Mouse (Mus musculus) kidney, embryonic 15.5 days (tissue): ENCODE measurements around the gene Cog3. TPM values are rescaled to one million over a fixed set of nuclear protein-coding genes. Genes with fewer than 3 reads are reported as not detected.
A peak's percentile ranks its signal among the peaks of the same experiment; 100 is the strongest.

Experiments used
- ATAC-seq: fragments of 200-750 bp; cut with Nextera tagmentation; replicated peaks from 2 replicates; pipeline ENCODE4 v1.8.0; 2017; ENCODE audit warnings: moderate TSS enrichment; ENCODE audit not compliant: low FRiP score
- H3K27ac ChIP-seq: fragments of 300-500 bp; sonication (generic); 2 replicates; pipeline ENCODE4 v1.5.1; 2015; ENCODE audit warnings: mild to moderate bottlenecking, inconsistent platforms
- H3K27me3 ChIP-seq: fragments of 300-500 bp; sonication (generic); 2 replicates; pipeline ENCODE4 v1.6.1; 2015; ENCODE audit warnings: inconsistent platforms
- H3K36me3 ChIP-seq: fragments of 300-500 bp; sonication (generic); 2 replicates; pipeline ENCODE4 v1.6.1; 2015; ENCODE audit warnings: inconsistent platforms
- H3K4me1 ChIP-seq: fragments of 300-500 bp; sonication (generic); 2 replicates; pipeline ENCODE4 v1.6.1; 2015; ENCODE audit warnings: inconsistent platforms
- H3K4me2 ChIP-seq: fragments of 300-500 bp; sonication (generic); 2 replicates; pipeline ENCODE4 v1.6.1; 2015; ENCODE audit warnings: moderate library complexity, mild to moderate bottlenecking, inconsistent platforms
- H3K4me3 ChIP-seq: fragments of 300-500 bp; sonication (generic); replicated peaks from 2 replicates; pipeline ENCODE4 v1.5.1; 2015; ENCODE audit warnings: mild to moderate bottlenecking, inconsistent platforms
- H3K9ac ChIP-seq: fragments of 300-500 bp; sonication (generic); 2 replicates; pipeline ENCODE4 v1.6.1; 2015; ENCODE audit warnings: mild to moderate bottlenecking, inconsistent platforms
- H3K9me3 ChIP-seq: fragments of 300-500 bp; sonication (generic); replicated peaks from 2 replicates; pipeline ENCODE4 v1.6.1; 2016; ENCODE audit warnings: inconsistent platforms
- WGBS: fragments of 180-500 bp; shearing (Covaris S2); methylation state at CpG from one replicate; pipeline ENCODE4 v1.1.7; 2015; ENCODE audit warnings: mixed read lengths; 5-methylcytosine and 5-hydroxymethylcytosine counted together
- polyA plus RNA-seq: library from polyadenylated mRNA; unstranded; fragments of >200 nt; fragmentation: Nextera tagmentation; extraction: Ambion mirVana; gene quantifications from 2 replicates; pipeline ENCODE4 v1.2.1, GENCODE M21; 2015

Cog3 gene
- polyA plus RNA-seq, 1 experiment from 2014 or later = 21.6 TPM

DNA sequence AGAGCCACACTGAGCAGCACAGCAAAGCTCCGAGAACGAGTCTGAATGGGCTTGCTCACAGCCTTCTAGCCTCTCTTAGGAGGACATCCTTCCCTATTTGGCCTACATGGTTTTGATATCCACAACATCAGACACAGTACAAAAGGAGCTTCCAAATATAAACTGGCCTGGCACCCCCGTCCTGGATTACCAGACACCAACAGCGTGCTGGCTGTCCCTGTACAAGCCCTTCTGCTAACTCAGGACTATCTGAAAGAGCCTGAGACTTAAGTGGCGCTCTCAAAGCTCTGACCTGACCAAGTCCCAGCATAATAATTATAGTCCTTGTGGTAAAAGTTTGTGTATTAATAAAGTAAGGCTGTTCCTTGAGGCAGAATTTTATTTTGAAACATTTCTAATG is 34.2 kb downstream of the Cog3 start:
- Histone ChIP-seq H3K9me3 (no peaks in the 10 kb centered on the region), H3K27ac (no peak overlapping the region), H3K4me1 (no peaks in the 10 kb centered on the region), H3K9ac (no peak overlapping the region), H3K36me3 (peaks cover 93% of the 10 kb centered on the region), H3K27me3 (no peaks in the 10 kb centered on the region), H3K4me2 (no peak overlapping the region), H3K4me3 (no peak overlapping the region)
- WGBS = 96% methylated on average over 5 of the region's 5 CpGs
- no peak for ATAC-seq

DNA sequence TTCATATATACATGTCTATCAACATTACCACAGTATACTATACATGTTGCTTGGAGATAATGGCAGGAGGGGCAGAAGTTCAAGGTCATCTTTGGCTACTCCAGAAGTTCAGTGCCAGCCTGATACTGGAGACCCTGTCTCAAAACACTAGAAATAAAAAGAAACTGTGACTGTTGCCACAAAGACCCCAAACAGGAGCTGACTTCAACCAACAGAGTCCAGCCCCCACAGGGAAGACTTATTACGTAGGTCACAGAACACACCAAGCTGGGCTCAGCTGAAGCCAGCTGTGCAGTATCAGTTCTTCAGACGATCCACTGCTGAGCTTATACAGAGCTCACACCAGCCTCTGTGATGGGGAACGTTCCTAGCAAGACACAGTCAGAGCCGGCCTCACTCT is 37.9 kb downstream of the Cog3 start:
- H3K27ac ChIP-seq = no peak overlapping the region
- H3K9me3 ChIP-seq = no peaks in the 10 kb centered on the region
- no peak overlapping the region for H3K4me3 ChIP-seq
- peaks cover 98% of the 10 kb centered on the region for H3K36me3 ChIP-seq
- no peak for ATAC-seq
- H3K9ac ChIP-seq = no peak overlapping the region
- no peak overlapping the region for H3K4me2 ChIP-seq
- no peaks in the 10 kb centered on the region for H3K27me3 ChIP-seq
- H3K4me1 ChIP-seq = no peaks in the 10 kb centered on the region; the same call in 1 of the 2 replicates
- 70% methylated on average over 4 of the region's 4 CpGs for WGBS

DNA sequence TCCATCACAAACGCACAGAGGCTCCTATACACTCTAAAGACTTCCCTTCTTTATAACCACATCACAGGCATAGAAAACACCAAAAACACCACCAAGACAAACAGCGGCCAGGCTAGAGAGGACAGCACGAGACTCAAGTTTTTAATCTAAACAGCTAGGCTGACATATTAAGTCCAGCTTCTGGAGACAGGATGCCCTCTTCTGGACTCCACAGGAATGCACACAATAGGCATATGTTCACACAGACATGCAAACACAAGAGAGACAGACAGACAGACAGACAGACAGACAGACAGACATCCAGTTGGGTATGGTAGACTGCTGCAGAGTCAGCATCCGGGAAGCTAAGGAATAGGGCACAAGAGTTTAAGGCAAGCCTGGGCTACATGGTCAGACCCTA is 40.7 kb downstream of the Cog3 start:
- H3K27ac ChIP-seq = no peak overlapping the region
- peaks cover under 1% of the 10 kb centered on the region for H3K4me1 ChIP-seq
- no peak overlapping the region for H3K4me2 ChIP-seq
- no peak overlapping the region for H3K4me3 ChIP-seq
- H3K9ac ChIP-seq = no peak overlapping the region
- H3K27me3 ChIP-seq = no peaks in the 10 kb centered on the region
- H3K9me3 ChIP-seq = no peaks in the 10 kb centered on the region
- peaks cover 96% of the 10 kb centered on the region for H3K36me3 ChIP-seq
- WGBS = 74% methylated on average over 4 of the region's 4 CpGs
- no peak for ATAC-seq

DNA sequence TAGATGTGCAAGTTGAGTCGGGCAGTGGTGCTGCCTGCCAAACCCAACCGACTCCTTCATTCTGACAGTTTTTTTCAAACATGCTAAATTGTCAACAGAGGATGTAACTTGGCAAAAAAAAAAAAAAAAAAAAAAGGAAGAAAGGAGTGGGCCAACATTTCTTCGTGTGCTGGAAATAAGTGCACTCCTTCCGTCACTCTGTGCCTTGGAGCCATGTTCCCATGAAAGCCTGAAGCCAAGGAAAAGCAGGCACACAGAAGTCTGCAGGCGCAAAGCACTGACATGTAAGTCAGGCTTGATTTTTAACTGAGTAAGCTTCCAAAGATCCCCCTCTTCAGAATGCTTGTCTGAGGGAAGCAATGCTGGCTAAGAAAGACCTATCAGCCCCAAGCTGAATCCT is 41.6 kb downstream of the Cog3 start:
- no peak overlapping the region for H3K9ac ChIP-seq
- H3K4me2 ChIP-seq = no peak overlapping the region
- H3K9me3 ChIP-seq = no peaks in the 10 kb centered on the region
- peak overlapping the region; percentile 58; the same call in 1 of the 2 replicates for H3K27ac ChIP-seq
- peaks cover 9% of the 10 kb centered on the region for H3K4me1 ChIP-seq
- WGBS = 59% methylated on average over 5 of the region's 5 CpGs
- H3K36me3 ChIP-seq = peaks cover 95% of the 10 kb centered on the region
- H3K4me3 ChIP-seq = no peak overlapping the region
- no peaks in the 10 kb centered on the region for H3K27me3 ChIP-seq
- ATAC-seq = no peak

DNA sequence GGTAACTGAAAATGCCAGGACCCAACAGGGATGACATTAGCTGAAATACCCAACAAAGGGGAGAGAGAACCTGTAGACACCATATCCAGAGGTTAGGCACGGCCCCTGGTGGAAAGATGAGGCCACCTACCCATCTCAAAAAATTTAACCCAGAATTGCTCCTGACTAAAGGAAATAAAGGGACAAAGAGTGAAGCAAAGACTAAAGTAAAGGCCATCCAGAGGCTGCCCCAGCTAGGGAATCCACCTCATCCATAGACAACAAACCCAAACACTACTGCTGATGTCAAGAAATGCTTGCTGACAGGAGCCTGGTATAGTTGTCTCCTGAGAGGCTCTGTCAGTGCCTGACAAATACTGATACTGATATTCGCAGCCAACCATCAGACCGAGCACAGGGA is 42.6 kb downstream of the Cog3 start:
- Histone ChIP-seq H3K9me3 (no peaks in the 10 kb centered on the region), H3K9ac (no peak overlapping the region), H3K27ac (no peak overlapping the region), H3K4me3 (no peak overlapping the region), H3K27me3 (no peaks in the 10 kb centered on the region), H3K4me2 (no peak overlapping the region), H3K4me1 (peaks cover 15% of the 10 kb centered on the region), H3K36me3 (peaks cover 90% of the 10 kb centered on the region)
- WGBS = 92% methylated on average over 3 of the region's 3 CpGs
- ATAC-seq = no peak

DNA sequence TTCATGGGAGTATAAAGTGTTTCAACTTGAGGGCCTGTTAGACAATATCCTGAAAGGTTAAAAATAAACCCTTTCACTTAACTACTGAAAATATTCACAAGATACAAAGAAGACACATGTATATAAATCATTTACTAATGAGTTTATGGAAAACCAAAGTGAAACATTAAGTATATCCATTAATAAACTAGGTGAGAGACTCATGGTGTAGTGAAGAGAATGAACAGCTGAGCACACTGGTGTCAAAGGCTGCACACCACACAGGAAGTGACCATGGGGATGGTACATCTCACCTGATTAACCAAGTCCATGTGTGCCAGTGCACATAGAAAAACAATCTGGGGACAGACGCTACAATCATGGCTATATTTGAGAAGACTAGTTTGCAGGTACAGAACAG is 45.3 kb downstream of the Cog3 start:
- H3K36me3 ChIP-seq = peaks cover 87% of the 10 kb centered on the region
- no peak overlapping the region for H3K4me3 ChIP-seq
- no peak overlapping the region for H3K4me2 ChIP-seq
- 80% methylated on average over 1 of the region's 1 CpGs for WGBS
- ATAC-seq = peak; percentile 56; the same call in 1 of the 2 replicates
- H3K4me1 ChIP-seq = peaks cover 22% of the 10 kb centered on the region
- H3K27ac ChIP-seq = peak overlapping the region; percentile 45
- H3K9me3 ChIP-seq = no peaks in the 10 kb centered on the region
- no peaks in the 10 kb centered on the region for H3K27me3 ChIP-seq
- H3K9ac ChIP-seq = no peak overlapping the region

DNA sequence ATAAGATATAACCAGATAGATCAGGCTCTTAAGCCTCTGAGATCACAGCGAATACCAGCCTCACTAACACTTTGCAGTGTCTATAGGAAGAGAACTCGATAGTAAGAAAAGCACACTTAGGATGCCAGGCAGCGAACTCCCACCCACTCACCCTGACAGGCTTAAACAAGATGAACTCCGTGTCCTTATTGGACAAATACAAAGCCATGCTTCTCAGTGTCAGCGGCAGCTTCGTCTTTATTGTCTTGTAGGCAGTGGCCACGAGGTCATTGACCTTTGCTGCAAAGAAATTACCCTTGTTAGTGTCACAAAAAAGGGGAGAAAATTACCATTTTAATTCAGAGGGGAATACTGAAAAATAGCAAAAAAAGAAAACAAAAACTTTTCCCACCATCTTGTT is 46.5 kb downstream of the Cog3 start:
- H3K4me2 ChIP-seq = no peak overlapping the region
- H3K9me3 ChIP-seq = no peaks in the 10 kb centered on the region
- no peak overlapping the region for H3K4me3 ChIP-seq
- H3K36me3 ChIP-seq = peaks cover 88% of the 10 kb centered on the region
- WGBS = 37% methylated on average over 7 of the region's 7 CpGs
- no peak for ATAC-seq
- H3K27ac ChIP-seq = peak overlapping the region; percentile 59
- H3K9ac ChIP-seq = no peak overlapping the region
- H3K27me3 ChIP-seq = no peaks in the 10 kb centered on the region
- peaks cover 22% of the 10 kb centered on the region for H3K4me1 ChIP-seq

DNA sequence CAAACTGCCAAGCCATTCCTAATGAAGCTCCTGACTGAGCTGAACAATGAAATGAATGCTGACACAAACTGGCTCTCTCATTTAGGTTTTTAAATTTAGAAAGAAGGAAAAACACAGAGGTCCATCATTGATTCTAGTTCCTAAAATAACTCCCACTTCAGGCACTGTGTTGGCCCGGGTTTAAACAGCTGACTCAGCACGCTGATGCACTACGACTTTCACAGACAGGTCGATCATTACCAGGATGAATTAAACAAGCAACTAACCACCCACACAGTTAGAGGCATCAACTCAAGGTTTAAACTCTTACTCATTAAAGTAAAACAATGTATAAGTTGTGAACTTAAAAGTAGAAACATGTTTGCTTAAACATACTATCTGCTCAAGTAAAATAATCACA is 47.7 kb downstream of the Cog3 start:
- Histone ChIP-seq H3K9ac (no peak overlapping the region), H3K36me3 (peaks cover 84% of the 10 kb centered on the region), H3K4me3 (no peak overlapping the region), H3K27ac (peak overlapping the region; percentile 67), H3K4me1 (peaks cover 22% of the 10 kb centered on the region), H3K9me3 (no peaks in the 10 kb centered on the region), H3K4me2 (no peak overlapping the region), H3K27me3 (no peaks in the 10 kb centered on the region)
- WGBS = 49% methylated on average over 4 of the region's 4 CpGs
- ATAC-seq = peak; percentile 73

DNA sequence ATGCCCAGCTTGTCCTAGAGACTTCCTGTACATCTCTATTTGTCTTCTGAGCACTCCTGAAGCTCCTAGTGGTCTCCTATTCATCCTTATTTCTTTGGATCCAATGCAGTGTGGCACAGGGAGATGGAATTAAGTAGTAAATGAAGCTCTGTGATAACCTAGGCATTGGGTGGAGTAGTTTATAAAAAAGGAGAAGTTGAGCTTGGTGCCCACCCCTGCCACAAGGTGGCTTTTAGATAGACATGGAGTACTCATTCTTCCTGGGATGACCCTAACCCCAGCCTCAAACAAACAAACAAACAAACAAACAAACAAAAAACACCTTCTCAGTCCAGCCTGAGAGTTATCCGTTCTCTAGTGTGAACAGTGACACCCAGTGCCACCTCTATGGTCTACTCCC is 56.4 kb downstream of the Cog3 start:
- Histone ChIP-seq H3K4me2 (no peak overlapping the region), H3K4me3 (no peak overlapping the region), H3K27ac (no peak overlapping the region), H3K9me3 (no peaks in the 10 kb centered on the region), H3K4me1 (no peaks in the 10 kb centered on the region), H3K27me3 (no peaks in the 10 kb centered on the region), H3K9ac (no peak overlapping the region), H3K36me3 (peaks cover 17% of the 10 kb centered on the region)
- ATAC-seq = no peak
- WGBS = 62% methylated on average over 1 of the region's 1 CpGs

DNA sequence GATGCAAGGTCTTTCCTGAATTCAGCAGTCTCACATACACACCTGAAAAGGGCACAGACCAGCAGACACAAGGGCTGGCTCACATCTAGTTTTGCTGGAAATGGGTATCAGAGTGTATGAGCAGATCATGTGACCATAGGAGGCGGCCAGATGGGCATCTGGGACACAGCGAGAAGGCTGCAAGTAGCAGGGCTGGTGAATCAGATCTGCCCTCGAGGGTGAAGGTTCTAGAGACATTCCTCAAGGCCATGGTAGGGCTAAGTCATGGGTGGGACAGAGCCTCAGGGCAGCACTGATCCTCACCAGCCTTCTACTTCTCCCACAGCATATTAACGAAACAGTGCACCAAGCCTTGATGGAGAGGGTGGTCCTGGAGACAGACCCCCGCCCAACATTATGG is 58.2 kb downstream of the Cog3 start:
- peaks cover 2% of the 10 kb centered on the region for H3K36me3 ChIP-seq
- H3K9ac ChIP-seq = no peak overlapping the region
- H3K9me3 ChIP-seq = no peaks in the 10 kb centered on the region
- WGBS = 91% methylated on average over 5 of the region's 5 CpGs
- ATAC-seq = no peak
- H3K4me1 ChIP-seq = no peaks in the 10 kb centered on the region
- H3K27ac ChIP-seq = no peak overlapping the region
- no peak overlapping the region for H3K4me2 ChIP-seq
- H3K4me3 ChIP-seq = no peak overlapping the region
- H3K27me3 ChIP-seq = no peaks in the 10 kb centered on the region

DNA sequence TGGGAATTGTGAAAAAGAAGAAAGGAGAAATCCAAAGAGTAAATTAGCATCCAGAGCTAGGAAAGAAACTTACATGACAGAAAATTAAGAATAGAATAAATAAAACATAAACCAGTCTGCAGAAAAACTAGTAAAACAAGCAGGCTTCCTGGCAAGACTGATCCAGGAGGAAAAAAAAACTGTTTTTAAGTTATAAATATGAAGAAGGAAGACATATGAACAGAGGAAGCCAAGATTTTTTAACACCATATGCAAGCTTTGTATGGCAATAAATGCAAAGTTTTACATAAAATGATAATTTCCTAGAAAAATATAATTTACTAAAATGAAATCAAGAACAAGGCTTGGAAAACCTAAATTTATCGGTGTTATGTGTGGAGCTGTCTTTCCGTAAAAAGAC is 63.9 kb downstream of the Cog3 start:
- no peak overlapping the region for H3K4me2 ChIP-seq
- H3K27me3 ChIP-seq = no peaks in the 10 kb centered on the region
- ATAC-seq = no peak
- no peaks in the 10 kb centered on the region for H3K36me3 ChIP-seq
- WGBS = 79% methylated on average over 2 of the region's 2 CpGs
- H3K4me1 ChIP-seq = no peaks in the 10 kb centered on the region
- no peak overlapping the region for H3K9ac ChIP-seq
- no peak overlapping the region for H3K27ac ChIP-seq
- no peak overlapping the region for H3K4me3 ChIP-seq
- H3K9me3 ChIP-seq = no peaks in the 10 kb centered on the region

DNA sequence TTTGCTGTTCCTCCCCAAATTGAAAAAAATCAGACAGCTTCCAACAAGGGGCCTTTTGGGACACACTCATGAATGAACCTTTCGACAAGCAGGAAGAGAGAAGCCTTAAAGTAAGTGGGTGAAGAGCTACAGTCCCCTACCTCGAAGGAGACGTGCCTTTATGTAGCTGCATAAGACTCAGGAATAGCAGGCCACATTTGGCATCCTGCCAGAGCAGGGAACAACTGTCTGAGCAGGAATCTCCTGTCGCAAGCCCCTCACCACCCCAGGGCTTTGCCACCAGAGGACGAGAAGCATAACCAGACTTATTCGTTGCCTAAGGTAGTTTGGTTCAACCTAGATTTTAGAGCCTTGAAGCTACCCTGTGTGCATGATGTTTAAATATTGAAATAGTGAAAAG is 78.0 kb downstream of the Cog3 start:
- Histone ChIP-seq H3K9ac (no peak overlapping the region), H3K27ac (no peak overlapping the region), H3K27me3 (no peaks in the 10 kb centered on the region), H3K4me1 (0 out of 2 replicates have a peak, but pooled peaks cover 2% of the 10 kb centered on the region), H3K36me3 (no peaks in the 10 kb centered on the region), H3K4me3 (no peak overlapping the region), H3K9me3 (no peaks in the 10 kb centered on the region), H3K4me2 (no peak overlapping the region)
- ATAC-seq = no peak
- WGBS = 56% methylated on average over 6 of the region's 6 CpGs

DNA sequence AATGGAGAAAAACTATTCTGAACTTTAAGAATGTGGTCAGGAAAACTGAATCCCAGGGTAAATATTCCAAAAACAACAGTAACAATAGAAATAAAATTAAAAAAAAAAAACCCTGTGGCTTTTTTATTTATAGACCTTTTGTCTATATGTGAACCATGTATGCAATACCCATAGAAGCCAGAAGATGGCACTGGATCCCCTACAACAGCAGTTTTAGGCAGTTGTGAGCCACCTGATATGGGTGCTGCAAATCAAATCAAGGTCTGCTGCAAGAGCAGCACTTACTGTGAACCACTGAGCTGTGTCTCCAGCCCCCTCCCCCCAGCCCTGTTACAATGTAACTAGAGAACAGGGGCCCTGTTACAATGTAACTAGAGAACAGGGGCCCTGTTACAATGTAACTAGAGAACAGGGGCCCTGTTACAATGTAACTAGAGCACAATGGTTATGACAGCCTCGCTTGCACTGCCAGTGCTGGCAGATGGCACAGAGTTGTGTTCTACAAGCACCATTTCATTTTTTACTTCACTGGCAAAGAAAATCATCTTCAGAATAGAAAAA is 85.2 kb downstream of the Cog3 start:
- no peak overlapping the region for H3K4me2 ChIP-seq
- no peak overlapping the region for H3K9ac ChIP-seq
- no peaks in the 10 kb centered on the region for H3K27me3 ChIP-seq
- peaks cover 17% of the 10 kb centered on the region for H3K4me1 ChIP-seq
- H3K36me3 ChIP-seq = no peaks in the 10 kb centered on the region
- ATAC-seq = peak; percentile 50; the same call in 1 of the 2 replicates
- WGBS = 58% methylated on average over 1 of the region's 1 CpGs
- H3K4me3 ChIP-seq = no peak overlapping the region
- peak overlapping the region; percentile 63 for H3K27ac ChIP-seq
- no peaks in the 10 kb centered on the region for H3K9me3 ChIP-seq
